Mouse (Mus musculus) urinary bladder, postnatal 25 days (tissue): Measurements from ENCODE around the gene RPS10-NUDT3.
A peak's percentile ranks its signal among the peaks of the same experiment; 100 is the strongest.

Source experiments
- DNase-seq: peaks from one replicate; pipeline ENCODE4 v3.0.0; 2022; ENCODE audit warnings: low spot score

Gene RPS10-NUDT3

GRCm38 (mm10) chr17:27574470-27575115 lies 60.4 kb downstream of the RPS10-NUDT3 start:
- DNase-seq = no peak

GRCm38 (mm10) chr17:27573772-27574320 lies 61.2 kb downstream of the RPS10-NUDT3 start:
- DNase-seq = no peak

- DNase-seq = no peak
Measured at GRCm38 (mm10) chr17:27571315-27571714, 63.7 kb downstream of the RPS10-NUDT3 start.

DNA sequence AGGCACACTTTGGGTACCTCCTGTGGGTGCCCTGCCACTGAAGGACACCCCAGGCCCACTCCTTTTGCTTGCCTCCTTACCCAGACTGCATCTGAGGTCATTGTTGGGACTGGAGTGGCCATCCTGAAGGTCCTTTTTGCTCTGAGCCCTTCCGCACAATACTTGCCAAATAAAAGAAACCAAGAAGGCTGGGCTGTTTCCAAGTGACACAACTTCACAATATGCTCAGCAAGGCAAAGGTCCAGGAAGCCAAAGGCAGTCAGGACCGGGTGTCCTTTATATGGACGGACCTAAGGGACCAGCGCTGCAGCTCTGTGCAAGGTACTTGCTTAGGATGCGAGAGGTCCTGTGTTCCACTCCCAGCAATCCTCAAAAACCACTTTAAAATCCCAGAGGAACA lies 66.8 kb downstream of the RPS10-NUDT3 start:
- DNase-seq = no peak

DNA sequence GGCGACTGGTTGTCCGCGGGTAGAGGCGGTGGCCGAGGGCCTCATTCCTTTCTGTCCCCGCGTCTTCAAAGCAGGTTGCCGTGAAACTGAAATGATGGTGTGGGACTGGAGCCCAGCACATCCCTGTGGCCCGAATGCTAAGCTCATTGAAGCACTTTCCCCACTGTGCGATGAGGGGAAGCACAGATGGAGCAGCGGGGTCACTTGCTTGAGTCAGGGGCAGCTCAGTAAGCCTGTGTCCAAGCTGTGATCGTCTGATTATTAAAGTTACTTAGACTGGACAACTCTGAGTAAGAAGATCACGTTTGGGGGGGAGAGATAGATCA lies 69.1 kb downstream of the RPS10-NUDT3 start:
- DNase-seq = no peak

- DNase-seq = peak; percentile 97
Measured at GRCm38 (mm10) chr17:27565163-27565941, 69.7 kb downstream of the RPS10-NUDT3 start, which contains the start of gene AI413582. Gene AI413582 (minus strand): TSS chr17:27565756.

DNA sequence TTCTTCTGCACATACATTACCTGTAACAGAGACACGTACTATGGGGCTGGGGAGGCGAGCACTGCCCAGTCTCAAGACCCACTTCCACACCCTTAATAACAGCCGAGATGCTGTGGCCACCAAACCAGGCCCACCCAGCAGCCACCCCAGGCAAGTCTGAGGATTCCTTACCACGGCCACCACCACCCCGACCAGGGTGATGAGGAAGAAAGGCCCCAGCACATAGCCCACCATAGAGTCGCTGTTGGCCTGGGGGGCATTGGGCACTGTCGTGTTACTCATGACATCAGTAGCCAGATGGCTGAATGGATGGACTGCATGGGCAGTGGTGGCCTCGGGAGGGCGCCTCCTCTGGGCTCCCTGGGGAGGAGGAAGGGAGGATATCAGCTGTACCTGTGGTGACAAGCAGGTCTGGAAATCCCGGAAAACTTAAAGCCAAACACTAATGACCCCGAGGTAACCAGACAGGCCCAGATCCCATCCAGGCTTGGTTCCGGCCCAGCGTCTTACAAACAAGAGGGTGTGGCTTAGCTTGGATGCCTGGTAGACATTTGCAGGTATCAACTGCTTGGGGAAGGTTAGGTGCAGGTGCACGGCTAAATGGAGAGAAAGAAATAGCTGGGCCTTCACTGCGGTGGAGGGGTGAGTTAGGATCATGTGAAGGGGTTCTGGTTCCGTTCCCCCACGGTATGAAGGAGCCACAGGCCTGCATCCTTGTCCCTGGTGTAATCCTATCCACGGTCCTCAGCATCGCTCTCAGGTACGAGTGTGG lies 70.4 kb downstream of the RPS10-NUDT3 start:
- no peak for DNase-seq

DNA sequence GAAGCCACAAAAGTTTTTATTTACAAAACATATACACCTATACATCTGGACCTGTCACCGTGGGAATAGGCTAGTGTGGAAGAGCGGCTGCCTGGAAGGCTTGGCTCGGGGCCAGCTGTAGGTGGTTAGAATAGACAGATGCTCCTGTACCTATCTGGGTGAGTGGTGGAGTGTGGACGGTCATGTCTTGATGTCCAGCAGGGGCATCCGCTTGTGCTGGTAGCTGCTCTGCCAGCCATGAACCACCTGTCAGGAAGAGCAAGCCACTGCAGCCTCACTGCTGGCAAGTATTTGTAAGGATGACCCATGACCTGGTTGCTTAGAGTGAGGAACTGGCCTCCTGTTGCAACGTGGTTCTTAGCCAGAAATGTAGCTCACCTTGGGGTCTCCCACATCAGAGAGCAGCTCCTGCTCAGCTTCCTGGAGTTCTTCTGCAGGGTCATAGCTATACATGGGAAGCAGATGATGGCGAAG lies 71.2 kb downstream of the RPS10-NUDT3 start:
- DNase-seq = no peak

- DNase-seq = peak; percentile 46
Measured at GRCm38 (mm10) chr17:27561809-27562526, 73.1 kb downstream of the RPS10-NUDT3 start.

GRCm38 (mm10) chr17:27560926-27561480 lies 74.0 kb downstream of the RPS10-NUDT3 start:
- DNase-seq = no peak

GRCm38 (mm10) chr17:27559596-27559995 lies 75.4 kb downstream of the RPS10-NUDT3 start:
- no peak for DNase-seq

- DNase-seq = no peak
Measured at GRCm38 (mm10) chr17:27558845-27559244, 76.2 kb downstream of the RPS10-NUDT3 start.

DNA sequence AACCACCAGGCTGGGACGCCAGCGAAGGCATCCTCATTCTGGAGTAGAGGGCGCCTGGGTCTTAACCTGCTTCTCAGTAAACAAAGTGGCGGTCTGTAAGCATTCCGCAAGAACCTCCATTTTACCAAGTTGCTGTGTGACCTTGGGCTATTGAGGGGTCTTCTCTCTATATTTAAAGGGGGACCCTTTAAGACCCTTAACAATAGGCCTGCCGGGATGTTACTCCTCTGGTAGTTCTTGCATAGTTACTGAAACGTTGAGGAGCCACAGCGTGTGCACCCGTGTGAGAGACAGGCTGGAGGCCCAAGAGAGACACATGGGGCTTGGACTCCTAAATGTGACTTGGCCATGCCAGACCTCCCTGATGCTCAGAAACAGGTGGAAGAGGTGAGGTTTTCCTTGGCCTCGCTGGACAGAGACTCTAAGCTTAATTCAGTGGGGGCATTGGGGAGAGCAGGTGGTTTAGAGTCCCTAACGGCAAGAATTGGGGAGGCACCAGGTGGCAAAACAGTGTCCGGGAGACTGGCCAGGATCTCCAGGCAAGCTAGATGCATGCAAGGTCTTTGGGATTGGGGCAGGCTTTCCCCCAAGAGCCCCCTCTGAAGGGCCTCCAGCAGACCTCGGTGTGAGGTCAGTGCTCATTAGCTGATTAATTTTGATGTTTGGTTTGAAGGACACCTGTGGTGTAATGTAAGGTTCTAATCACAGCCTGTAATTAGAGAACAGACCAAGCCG lies 76.9 kb downstream of the RPS10-NUDT3 start:
- no peak for DNase-seq

- DNase-seq = peak; percentile 62
Measured at GRCm38 (mm10) chr17:27557181-27557926, 77.7 kb downstream of the RPS10-NUDT3 start.

DNA sequence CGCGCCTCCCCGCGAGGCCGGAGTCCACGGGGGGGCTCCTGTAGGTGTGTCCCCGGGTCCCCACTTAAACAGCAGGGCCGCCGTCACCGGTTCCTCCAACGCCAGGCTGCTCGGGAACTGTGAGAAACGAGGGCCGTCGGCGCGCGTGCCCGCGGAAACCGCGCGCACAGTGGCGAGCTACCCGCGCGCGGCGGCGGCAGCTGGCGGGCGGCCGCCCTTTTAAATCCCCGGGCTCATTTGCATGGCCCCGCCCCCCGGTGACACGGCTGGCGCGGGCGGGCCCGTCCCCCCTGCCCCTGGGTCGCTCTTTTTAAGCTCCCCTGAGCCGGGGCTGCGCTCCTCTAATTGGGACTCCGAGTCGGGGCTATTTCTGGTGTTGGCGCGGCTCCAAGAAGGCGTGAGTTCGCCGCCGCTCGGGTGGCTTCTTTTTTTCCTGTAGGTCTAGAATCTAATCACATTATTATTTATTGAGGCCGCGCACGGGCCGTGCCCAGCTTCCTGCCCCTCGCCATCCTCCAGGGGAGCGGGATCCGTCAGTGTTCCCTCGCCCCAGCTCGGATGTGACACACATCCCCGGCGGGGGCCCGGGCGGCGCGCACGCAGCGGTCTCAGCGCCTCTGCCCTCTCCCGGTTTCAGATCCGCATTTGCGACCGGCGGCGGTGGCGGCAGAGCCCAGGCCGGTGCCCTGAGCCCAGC lies 78.6 kb downstream of the RPS10-NUDT3 start, which contains the start of gene Hmga1:
Gene Hmga1 (plus strand): TSS at position 183 of the 697 bp plus-strand sequence.
- DNase-seq = peak; percentile 85

GRCm38 (mm10) chr17:27555512-27556172 lies 79.4 kb downstream of the RPS10-NUDT3 start:
- DNase-seq = peak; percentile 55

DNA sequence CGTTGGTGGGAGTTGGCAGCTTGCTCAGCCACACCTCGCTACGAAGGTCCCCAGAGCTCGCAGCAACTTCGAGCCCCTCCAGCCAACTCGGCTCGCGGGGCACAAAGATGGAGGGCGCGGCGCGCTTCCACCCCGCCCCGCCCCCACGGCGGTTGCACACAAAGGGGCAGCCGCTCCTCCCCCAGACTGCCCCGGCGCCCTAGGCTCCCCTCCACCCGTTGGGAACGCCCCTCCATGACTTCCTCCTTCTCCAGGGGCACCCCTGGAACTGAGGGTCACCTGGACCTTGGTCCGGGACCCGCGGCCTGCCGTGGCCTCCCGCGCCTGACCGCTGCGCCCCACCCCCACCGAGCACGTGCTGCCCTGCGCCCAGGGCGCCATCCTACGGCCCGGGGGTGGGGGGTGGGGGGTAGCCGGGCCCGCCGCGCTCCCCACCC lies 79.9 kb downstream of the RPS10-NUDT3 start:
- DNase-seq = peak; percentile 37
